Mouse (Mus musculus): ENCODE measurements at regions not wholly inside any gene's neighbourhood (a gene's known extent, or its start where the extent isn't known, plus 50 kb on each side); places are given as distances from the start of the nearest gene placed in this dataset.

GRCm38 (mm10) chr2:116808554-116808953, 69.9 kb upstream of the Tmco5 start:
- no peak for TF ChIP-seq CTCF (IDR thresholded peaks at IDR 0.05; ENCODE audit: low read depth)
- no peak for TF ChIP-seq EP300 (IDR thresholded peaks at IDR 0.05; ENCODE audit: low read depth)
- ATAC-seq (ENCODE audit: insufficient read depth, low read depth) (no peak), DNase-seq (ENCODE audit: low spot score) (no peak)
- no peak overlapping the region for H3K4me2 ChIP-seq (ENCODE audit: low read depth, low read length)
- no peaks in the 10 kb centered on the region for H3K9me3 ChIP-seq (replicated peaks; ENCODE audit: control insufficient read depth, low read length)
- no peak overlapping the region for H3K27ac ChIP-seq (ENCODE audit: low read depth)
- no peak overlapping the region for H3K4me3 ChIP-seq (ENCODE audit: low read depth, low read length)
- WGBS: 82% methylated on average over 8 of the region's 8 CpGs
- no peak overlapping the region for H3K9ac ChIP-seq (replicated peaks; ENCODE audit: low read depth, low read length)
- H3K36me3 ChIP-seq (replicated peaks; ENCODE audit: control insufficient read depth, insufficient read depth, low read length): no peaks in the 10 kb centered on the region
- H3K4me1 ChIP-seq (ENCODE audit: control insufficient read depth, insufficient read depth): 0 out of 2 replicates have a peak, but pooled peaks cover 6% of the 10 kb centered on the region
- no peaks in the 10 kb centered on the region for H3K27me3 ChIP-seq (ENCODE audit: control insufficient read depth, insufficient read depth, low read length)

GRCm38 (mm10) chr2:116810116-116810515, 68.4 kb upstream of the Tmco5 start:
- TF ChIP-seq EP300 (IDR thresholded peaks at IDR 0.05; ENCODE audit: low read depth): no peak
- TF ChIP-seq CTCF (IDR thresholded peaks at IDR 0.05; ENCODE audit: low read depth): no peak
- Histone ChIP-seq H3K9me3 (replicated peaks; ENCODE audit: control insufficient read depth, low read length) (no peaks in the 10 kb centered on the region), H3K27ac (ENCODE audit: low read depth) (no peak overlapping the region), H3K4me1 (ENCODE audit: control insufficient read depth, insufficient read depth) (0 out of 2 replicates have a peak, but pooled peaks cover 9% of the 10 kb centered on the region), H3K9ac (replicated peaks; ENCODE audit: low read depth, low read length) (no peak overlapping the region), H3K36me3 (replicated peaks; ENCODE audit: control insufficient read depth, insufficient read depth, low read length) (no peaks in the 10 kb centered on the region), H3K4me2 (ENCODE audit: low read depth, low read length) (no peak overlapping the region), H3K27me3 (ENCODE audit: control insufficient read depth, insufficient read depth, low read length) (no peaks in the 10 kb centered on the region), H3K4me3 (ENCODE audit: low read depth, low read length) (no peak overlapping the region)
- DNase-seq (ENCODE audit: low spot score): no peak
- no peak for ATAC-seq (ENCODE audit: insufficient read depth, low read depth)
- 90% methylated on average over 16 of the region's 16 CpGs for WGBS

- DNase-seq (ENCODE audit: low spot score): no peak
Measured at GRCm38 (mm10) chr2:116812869-116813558, 65.5 kb upstream of the Tmco5 start.

GRCm38 (mm10) chr2:116813559-116813895, 65.0 kb upstream of the Tmco5 start:
- Histone ChIP-seq H3K27me3 (ENCODE audit: control insufficient read depth, insufficient read depth, low read length) (no peaks in the 10 kb centered on the region), H3K27ac (ENCODE audit: low read depth) (no peak overlapping the region), H3K36me3 (replicated peaks; ENCODE audit: control insufficient read depth, insufficient read depth, low read length) (no peaks in the 10 kb centered on the region), H3K4me1 (ENCODE audit: control insufficient read depth, insufficient read depth) (0 out of 2 replicates have a peak, but pooled peaks cover 12% of the 10 kb centered on the region), H3K4me2 (ENCODE audit: low read depth, low read length) (0 out of 2 replicates have a peak overlapping the region, but pooled peaks have one; percentile 16), H3K9me3 (replicated peaks; ENCODE audit: control insufficient read depth, low read length) (no peaks in the 10 kb centered on the region), H3K4me3 (ENCODE audit: low read depth, low read length) (no peak overlapping the region), H3K9ac (replicated peaks; ENCODE audit: low read depth, low read length) (no peak overlapping the region)
- ATAC-seq (ENCODE audit: insufficient read depth, low read depth) (no peak), DNase-seq (ENCODE audit: low spot score) (no peak)
- TF ChIP-seq CTCF (IDR thresholded peaks at IDR 0.05; ENCODE audit: low read depth): no peak
- 52% methylated on average over 5 of the region's 5 CpGs for WGBS

More at GRCm38 (mm10) chr2:116812869-116813558, 65.5 kb upstream of the Tmco5 start:
- no peak for ATAC-seq (ENCODE audit: insufficient read depth, low read depth)
- no peak for TF ChIP-seq EP300 (IDR thresholded peaks at IDR 0.05; ENCODE audit: low read depth)
- Histone ChIP-seq H3K9me3 (replicated peaks; ENCODE audit: control insufficient read depth, low read length) (no peaks in the 10 kb centered on the region), H3K36me3 (replicated peaks; ENCODE audit: control insufficient read depth, insufficient read depth, low read length) (no peaks in the 10 kb centered on the region), H3K9ac (replicated peaks; ENCODE audit: low read depth, low read length) (no peak overlapping the region), H3K4me3 (ENCODE audit: low read depth, low read length) (no peak overlapping the region), H3K27me3 (ENCODE audit: control insufficient read depth, insufficient read depth, low read length) (no peaks in the 10 kb centered on the region), H3K4me2 (ENCODE audit: low read depth, low read length) (0 out of 2 replicates have a peak overlapping the region, but pooled peaks have one; percentile 16), H3K4me1 (ENCODE audit: control insufficient read depth, insufficient read depth) (0 out of 2 replicates have a peak, but pooled peaks cover 9% of the 10 kb centered on the region), H3K27ac (ENCODE audit: low read depth) (no peak overlapping the region)
- 43% methylated on average over 13 of the region's 13 CpGs for WGBS

- ATAC-seq (ENCODE audit: insufficient read depth, low read depth) (no peak), DNase-seq (ENCODE audit: low spot score) (no peak)
- Histone ChIP-seq H3K27ac (ENCODE audit: low read depth) (no peak overlapping the region), H3K4me2 (ENCODE audit: low read depth, low read length) (no peak overlapping the region), H3K9ac (replicated peaks; ENCODE audit: low read depth, low read length) (no peak overlapping the region), H3K27me3 (ENCODE audit: control insufficient read depth, insufficient read depth, low read length) (no peaks in the 10 kb centered on the region), H3K9me3 (replicated peaks; ENCODE audit: control insufficient read depth, low read length) (no peaks in the 10 kb centered on the region), H3K4me1 (ENCODE audit: control insufficient read depth, insufficient read depth) (0 out of 2 replicates have a peak, but pooled peaks cover 16% of the 10 kb centered on the region), H3K4me3 (ENCODE audit: low read depth, low read length) (no peak overlapping the region), H3K36me3 (replicated peaks; ENCODE audit: control insufficient read depth, insufficient read depth, low read length) (no peaks in the 10 kb centered on the region)
- TF ChIP-seq EP300 (IDR thresholded peaks at IDR 0.05; ENCODE audit: low read depth) (no peak), CTCF (IDR thresholded peaks at IDR 0.05; ENCODE audit: low read depth) (no peak)
- 65% methylated on average over 6 of the region's 6 CpGs for WGBS
Measured at GRCm38 (mm10) chr2:116817134-116817533, 61.4 kb upstream of the Tmco5 start.

- H3K9me3 ChIP-seq (replicated peaks; ENCODE audit: control insufficient read depth, low read length): no peaks in the 10 kb centered on the region
- 0 out of 2 replicates have a peak, but pooled peaks cover 16% of the 10 kb centered on the region for H3K4me1 ChIP-seq (ENCODE audit: control insufficient read depth, insufficient read depth)
- H3K9ac ChIP-seq (replicated peaks; ENCODE audit: low read depth, low read length): no peak overlapping the region
- no peaks in the 10 kb centered on the region for H3K36me3 ChIP-seq (replicated peaks; ENCODE audit: control insufficient read depth, insufficient read depth, low read length)
- TF ChIP-seq CTCF (IDR thresholded peaks at IDR 0.05; ENCODE audit: low read depth) (no peak), EP300 (IDR thresholded peaks at IDR 0.05; ENCODE audit: low read depth) (no peak)
- no peak for ATAC-seq (ENCODE audit: insufficient read depth, low read depth)
- WGBS: 61% methylated on average over 9 of the region's 9 CpGs
- no peak for DNase-seq (ENCODE audit: low spot score)
- H3K27me3 ChIP-seq (ENCODE audit: control insufficient read depth, insufficient read depth, low read length): no peaks in the 10 kb centered on the region
- no peak overlapping the region for H3K4me3 ChIP-seq (ENCODE audit: low read depth, low read length)
- peak overlapping the region; percentile 25; the same call in 1 of the 2 replicates for H3K27ac ChIP-seq (ENCODE audit: low read depth)
- H3K4me2 ChIP-seq (ENCODE audit: low read depth, low read length): no peak overlapping the region
Measured at GRCm38 (mm10) chr2:116817561-116817960, 60.9 kb upstream of the Tmco5 start.
